Mouse (Mus musculus) limb, embryonic 14.5 days (tissue): ENCODE measurements around the gene Actb. TPM values are rescaled to one million over a fixed set of nuclear protein-coding genes. Genes with fewer than 3 reads are reported as not detected.
A peak's percentile ranks its signal among the peaks of the same experiment; 100 is the strongest.

Experiments used
- ATAC-seq: fragments of 200-750 bp; cut with Nextera tagmentation; 2 replicates; pipeline ENCODE4 v1.8.0; 2017; ENCODE audit warnings: low read depth, moderate number of reproducible peaks, moderate TSS enrichment; ENCODE audit not compliant: low FRiP score
- DNase-seq: peaks from one replicate; pipeline ENCODE4 v3.0.0-alpha.2; 2015; ENCODE audit warnings: low spot score
- H3K27ac ChIP-seq: fragments of 300-500 bp; sonication (generic); replicated peaks from 2 replicates; pipeline ENCODE4 v1.5.1; 2014; ENCODE audit warnings: low read depth, mild to moderate bottlenecking, low read length, moderate library complexity, mixed read lengths
- H3K27me3 ChIP-seq: fragments of 300-500 bp; sonication (generic); 2 replicates; pipeline ENCODE4 v1.6.1; 2014; ENCODE audit warnings: low read length, mixed read lengths; ENCODE audit not compliant: control insufficient read depth, insufficient read depth
- H3K36me3 ChIP-seq: fragments of 300-500 bp; sonication (generic); 2 replicates; pipeline ENCODE4 v1.6.1; 2014; ENCODE audit warnings: mild to moderate bottlenecking, low read length, moderate library complexity, mixed read lengths; ENCODE audit not compliant: control insufficient read depth, insufficient read depth
- H3K4me1 ChIP-seq: fragments of 300-500 bp; sonication (generic); 2 replicates; pipeline ENCODE4 v1.6.1; 2014; ENCODE audit warnings: antibody characterized with exemption, low read length, mixed read lengths; ENCODE audit not compliant: control insufficient read depth, insufficient read depth
- H3K4me2 ChIP-seq: fragments of 300-500 bp; sonication (generic); replicated peaks from 2 replicates; pipeline ENCODE4 v1.6.1; 2014; ENCODE audit warnings: low read depth, mild to moderate bottlenecking, low read length, moderate library complexity; ENCODE audit not compliant: severe bottlenecking
- H3K4me3 ChIP-seq: fragments of 300-500 bp; sonication (generic); replicated peaks from 2 replicates; pipeline ENCODE4 v1.5.1; 2014; ENCODE audit warnings: low read length
- H3K9ac ChIP-seq: fragments of 300-500 bp; sonication (generic); 2 replicates; pipeline ENCODE4 v1.6.1; 2014; ENCODE audit warnings: mild to moderate bottlenecking, low read depth, low read length, moderate library complexity; ENCODE audit not compliant: severe bottlenecking
- H3K9me3 ChIP-seq: fragments of 300-500 bp; sonication (generic); 2 replicates; pipeline ENCODE4 v1.6.1; 2016; ENCODE audit warnings: low read length; ENCODE audit not compliant: control insufficient read depth
- POLR2A ChIP-seq: fragments of 200-500 bp; IDR thresholded peaks from 2 replicates; pipeline ENCODE4 v1.8.0; 2012; ENCODE audit warnings: inconsistent platforms, mild to moderate bottlenecking, moderate library complexity, borderline replicate concordance; ENCODE audit not compliant: insufficient read depth, insufficient read length; ENCODE audit errors: extremely low read depth
- WGBS: fragments of 180-500 bp; shearing (Covaris S2); extraction: QIAGEN DNeasy Blood & Tissue Kit; methylation state at CpG from one replicate; pipeline ENCODE4 v1.1.7; 2014; 5-methylcytosine and 5-hydroxymethylcytosine counted together
- polyA plus RNA-seq, 2 experiments: library from polyadenylated mRNA; depleted of rRNA in 1 of 2; stranded (reverse) in 1 of 2; unstranded in 1 of 2; fragments of >200 nt; fragmentation: Nextera tagmentation in 1 of 2; extraction: Ambion mirVana in 1 of 2; gene quantifications; 2 replicates each; pipeline versions ENCODE4 v1.2.1 to v1.2.3; 2012 to 2014

Actb gene
- polyA plus RNA-seq, 2 experiments: 2,733 to 14,101 TPM

- Histone ChIP-seq H3K36me3 (no peaks in the 10 kb centered on the region), H3K27ac (no peak overlapping the region), H3K4me3 (no peak overlapping the region), H3K27me3 (no peaks in the 10 kb centered on the region), H3K9ac (no peak overlapping the region), H3K4me1 (no peaks in the 10 kb centered on the region), H3K4me2 (no peak overlapping the region), H3K9me3 (no peaks in the 10 kb centered on the region)
- DNase-seq (no peak), ATAC-seq (no peak)
- WGBS: 54% methylated on average over 8 of the region's 8 CpGs
- TF ChIP-seq POLR2A: no peak
Measured at GRCm38 (mm10) chr5:142944979-142945682, 38.6 kb upstream of the Actb start.

- ATAC-seq (no peak), DNase-seq (no peak)
- Histone ChIP-seq H3K9me3 (no peaks in the 10 kb centered on the region), H3K27me3 (no peaks in the 10 kb centered on the region), H3K4me1 (peaks cover 6% of the 10 kb centered on the region; the same call in 1 of the 2 replicates), H3K27ac (no peak overlapping the region), H3K36me3 (no peaks in the 10 kb centered on the region), H3K9ac (no peak overlapping the region), H3K4me2 (no peak overlapping the region), H3K4me3 (no peak overlapping the region)
- 70% methylated on average over 2 of the region's 2 CpGs for WGBS
- no peak for TF ChIP-seq POLR2A
Measured at GRCm38 (mm10) chr5:142940393-142940792, 33.8 kb upstream of the Actb start.

- Histone ChIP-seq H3K27me3 (no peaks in the 10 kb centered on the region), H3K4me2 (0 out of 2 replicates have a peak overlapping the region, but pooled peaks have one; percentile 18), H3K36me3 (no peaks in the 10 kb centered on the region), H3K9ac (no peak overlapping the region), H3K4me1 (peaks cover 6% of the 10 kb centered on the region; the same call in 1 of the 2 replicates), H3K9me3 (no peaks in the 10 kb centered on the region), H3K27ac (peak overlapping the region; percentile 39; the same call in 1 of the 2 replicates), H3K4me3 (no peak overlapping the region)
- ATAC-seq: 0 out of 2 replicates have a peak, but pooled peaks have one; percentile 32
- 37% methylated on average over 19 of the region's 19 CpGs for WGBS
- peak; percentile 78 for DNase-seq
- TF ChIP-seq POLR2A: no peak
Measured at GRCm38 (mm10) chr5:142937956-142938727, 31.6 kb upstream of the Actb start.

GRCm38 (mm10) chr5:142936336-142936719, 29.8 kb upstream of the Actb start:
- Histone ChIP-seq H3K27ac (no peak overlapping the region), H3K4me2 (peak overlapping the region; percentile 47), H3K9ac (peak overlapping the region; percentile 50), H3K27me3 (no peaks in the 10 kb centered on the region), H3K4me1 (peaks cover 6% of the 10 kb centered on the region; the same call in 1 of the 2 replicates), H3K9me3 (no peaks in the 10 kb centered on the region), H3K4me3 (peak overlapping the region; percentile 10; the same call in 1 of the 2 replicates), H3K36me3 (no peaks in the 10 kb centered on the region)
- WGBS: 4% methylated on average over 17 of the region's 17 CpGs
- ATAC-seq (peak; percentile 75), DNase-seq (peak; percentile 76)
- no peak for TF ChIP-seq POLR2A

GRCm38 (mm10) chr5:142935642-142936335, 29.2 kb upstream of the Actb start:
- Histone ChIP-seq H3K27ac (0 out of 2 replicates have a peak overlapping the region, but pooled peaks have one; percentile 43), H3K27me3 (no peaks in the 10 kb centered on the region), H3K4me2 (peak overlapping the region; percentile 47), H3K4me1 (peaks cover 6% of the 10 kb centered on the region; the same call in 1 of the 2 replicates), H3K36me3 (no peaks in the 10 kb centered on the region), H3K9me3 (no peaks in the 10 kb centered on the region), H3K9ac (peak overlapping the region; percentile 50), H3K4me3 (peak overlapping the region; percentile 10; the same call in 1 of the 2 replicates)
- DNase-seq (peak; percentile 79), ATAC-seq (peak; percentile 34)
- no peak for TF ChIP-seq POLR2A
- WGBS: 23% methylated on average over 13 of the region's 13 CpGs
